Mouse (Mus musculus): ENCODE results near the gene Eif4b.

- TF ChIP-seq CTCF (IDR thresholded peaks at IDR 0.05; ENCODE audit: extremely low read depth, insufficient read depth, low read length) (no peak), POLR2A (IDR thresholded peaks at IDR 0.05; ENCODE audit: extremely low read depth, insufficient read depth, low read length) (no peak)
Measured at GRCm38 (mm10) chr15:102144726-102145125, 71.2 kb downstream of the Eif4b start.

Measured in cortical plate, adult 2 months (tissue).